Mouse (Mus musculus): ENCODE measurements around the gene Msh6. TPM values are rescaled to one million over a fixed set of nuclear protein-coding genes. Genes with fewer than 3 reads are reported as not detected.

The Msh6 gene
- polyA plus RNA-seq, 1 experiment from 2014 or later = 35.8 TPM

GRCm38 (mm10) chr17:88025227-88025626, 50.4 kb downstream of the Msh6 start:
- H3K9me3 ChIP-seq (ENCODE audit: control insufficient read depth, low read length) = no peaks in the 10 kb centered on the region
- no peaks in the 10 kb centered on the region for H3K4me1 ChIP-seq (ENCODE audit: control insufficient read depth, insufficient read depth, low read length)
- no peak overlapping the region for H3K4me3 ChIP-seq (replicated peaks; ENCODE audit: low read depth, low read length)
- peak; percentile 90 for DNase-seq
- H3K36me3 ChIP-seq (ENCODE audit: control insufficient read depth, insufficient read depth, low read length) = no peaks in the 10 kb centered on the region
- 34% methylated on average over 4 of the region's 4 CpGs for WGBS
- ATAC-seq (ENCODE audit: low FRiP score, low TSS enrichment) = no peak
- H3K27ac ChIP-seq (replicated peaks; ENCODE audit: low read depth, low read length) = no peak overlapping the region
- H3K27me3 ChIP-seq (ENCODE audit: control insufficient read depth, insufficient read depth, low read length) = no peaks in the 10 kb centered on the region
- no peak overlapping the region for H3K9ac ChIP-seq (replicated peaks; ENCODE audit: low read length)
- no peak overlapping the region for H3K4me2 ChIP-seq (ENCODE audit: low read length)

- ATAC-seq (ENCODE audit: low FRiP score, low TSS enrichment) (no peak), DNase-seq (no peak)
- H3K4me1 ChIP-seq (ENCODE audit: control insufficient read depth, insufficient read depth, low read length) = no peaks in the 10 kb centered on the region
- no peaks in the 10 kb centered on the region for H3K36me3 ChIP-seq (ENCODE audit: control insufficient read depth, insufficient read depth, low read length)
- WGBS = 84% methylated on average over 17 of the region's 17 CpGs
- H3K9me3 ChIP-seq (ENCODE audit: control insufficient read depth, low read length) = no peaks in the 10 kb centered on the region
- no peak overlapping the region for H3K4me3 ChIP-seq (replicated peaks; ENCODE audit: low read depth, low read length)
- no peak overlapping the region for H3K27ac ChIP-seq (replicated peaks; ENCODE audit: low read depth, low read length)
- no peaks in the 10 kb centered on the region for H3K27me3 ChIP-seq (ENCODE audit: control insufficient read depth, insufficient read depth, low read length)
- no peak overlapping the region for H3K9ac ChIP-seq (replicated peaks; ENCODE audit: low read length)
- no peak overlapping the region for H3K4me2 ChIP-seq (ENCODE audit: low read length)
Measured at GRCm38 (mm10) chr17:88029194-88029970, 54.5 kb downstream of the Msh6 start.

GRCm38 (mm10) chr17:88031755-88032154, 56.9 kb downstream of the Msh6 start:
- Histone ChIP-seq H3K27me3 (ENCODE audit: control insufficient read depth, insufficient read depth, low read length) (no peaks in the 10 kb centered on the region), H3K9me3 (ENCODE audit: control insufficient read depth, low read length) (no peaks in the 10 kb centered on the region), H3K4me2 (ENCODE audit: low read length) (no peak overlapping the region), H3K4me3 (replicated peaks; ENCODE audit: low read depth, low read length) (no peak overlapping the region), H3K9ac (replicated peaks; ENCODE audit: low read length) (no peak overlapping the region), H3K4me1 (ENCODE audit: control insufficient read depth, insufficient read depth, low read length) (no peaks in the 10 kb centered on the region), H3K36me3 (ENCODE audit: control insufficient read depth, insufficient read depth, low read length) (no peaks in the 10 kb centered on the region), H3K27ac (replicated peaks; ENCODE audit: low read depth, low read length) (no peak overlapping the region)
- ATAC-seq (ENCODE audit: low FRiP score, low TSS enrichment) (no peak), DNase-seq (no peak)
- 88% methylated on average over 5 of the region's 5 CpGs for WGBS

- Histone ChIP-seq H3K9me3 (ENCODE audit: control insufficient read depth, low read length) (no peaks in the 10 kb centered on the region), H3K4me1 (ENCODE audit: control insufficient read depth, insufficient read depth, low read length) (no peaks in the 10 kb centered on the region), H3K27me3 (ENCODE audit: control insufficient read depth, insufficient read depth, low read length) (no peaks in the 10 kb centered on the region), H3K36me3 (ENCODE audit: control insufficient read depth, insufficient read depth, low read length) (no peaks in the 10 kb centered on the region), H3K27ac (replicated peaks; ENCODE audit: low read depth, low read length) (no peak overlapping the region), H3K4me2 (ENCODE audit: low read length) (no peak overlapping the region), H3K4me3 (replicated peaks; ENCODE audit: low read depth, low read length) (no peak overlapping the region), H3K9ac (replicated peaks; ENCODE audit: low read length) (no peak overlapping the region)
- DNase-seq (no peak), ATAC-seq (ENCODE audit: low FRiP score, low TSS enrichment) (no peak)
- 94% methylated on average over 4 of the region's 4 CpGs for WGBS
Measured at GRCm38 (mm10) chr17:88034418-88034817, 59.6 kb downstream of the Msh6 start.

Other genes starting within 250 kb of the Msh6 start
- gene Kcnk12, start 177.1 kb upstream of the Msh6 start, polyA plus RNA-seq (2014; fragmentation: Nextera tagmentation; extraction: Ambion mirVana) = 0.67 and 0.70 TPM in 2 replicates
- not detected in 2 replicates for gene Rpl36-ps4, start 54.1 kb upstream of the Msh6 start, polyA plus RNA-seq (2014; fragmentation: Nextera tagmentation; extraction: Ambion mirVana)
- 51.3 and 53.9 TPM in 2 replicates for gene Fbxo11, start 90.2 kb downstream of the Msh6 start, polyA plus RNA-seq (2014; fragmentation: Nextera tagmentation; extraction: Ambion mirVana)